Mouse (Mus musculus) ES-Bruce4 (cell line): ENCODE measurements around the gene Stmn1.

Source experiments
- CTCF ChIP-seq: IDR thresholded peaks from one replicate; pipeline ENCODE4 v1.8.1; 2011; ENCODE audit warnings: low read depth, low read length
- EP300 ChIP-seq: IDR thresholded peaks from 2 replicates; pipeline ENCODE4 v1.6.1; 2011; ENCODE audit warnings: low read depth, low read length; ENCODE audit not compliant: insufficient read depth
- POLR2A ChIP-seq: IDR thresholded peaks from one replicate; pipeline ENCODE4 v1.8.1; 2011; ENCODE audit warnings: low read length; ENCODE audit not compliant: insufficient read depth

DNA sequence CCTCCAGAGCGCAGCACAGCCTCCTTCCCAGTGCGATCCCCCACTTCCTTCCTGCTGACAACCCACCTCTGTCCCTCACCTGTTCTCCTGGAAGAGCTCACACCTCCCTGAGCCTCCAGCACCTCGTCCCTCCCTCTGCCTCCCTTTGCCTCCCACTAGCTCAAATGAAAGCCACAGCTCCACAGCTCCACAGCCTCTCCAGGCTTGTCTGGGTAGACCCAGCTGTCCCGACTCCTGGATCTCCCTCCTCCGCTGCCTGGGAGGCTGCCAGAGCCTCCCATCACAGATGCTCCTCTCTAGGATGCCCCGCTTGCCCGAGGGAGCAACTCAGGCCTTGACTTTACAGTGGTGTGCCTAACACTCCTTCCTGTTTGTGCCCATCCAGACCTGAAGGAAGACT is 43.0 kb upstream of the Stmn1 start:
- TF ChIP-seq POLR2A (no peak), CTCF (no peak), EP300 (no peak)
